Mouse (Mus musculus) megakaryocyte, embryonic 14.5 days (primary cell): ENCODE results near the gene Sacs. TPM values are rescaled to one million over a fixed set of nuclear protein-coding genes. Genes with fewer than 3 reads are reported as not detected.
"Not testable (repeated sequence)": the region's sequence is repeated elsewhere in the genome, so short reads cannot be mapped to it uniquely, and the experiment has no call there.

Experiments
- H3K27me3 ChIP-seq: replicated peaks from 2 replicates; pipeline ENCODE3; 2012; ENCODE audit warnings: inconsistent platforms
- H3K36me3 ChIP-seq: replicated peaks from 2 replicates; pipeline ENCODE3; 2012; ENCODE audit warnings: low read length, inconsistent platforms, mixed read lengths
- H3K4me1 ChIP-seq: 2 replicates; pipeline ENCODE4 v1.6.1; 2012; ENCODE audit warnings: inconsistent platforms
- H3K4me3 ChIP-seq: replicated peaks from 2 replicates; pipeline ENCODE3; 2012; ENCODE audit warnings: moderate library complexity, mild to moderate bottlenecking, inconsistent platforms
- H3K9me3 ChIP-seq: 2 replicates; pipeline ENCODE4 v1.6.1; 2012; ENCODE audit warnings: inconsistent platforms
- FLI1 ChIP-seq: IDR thresholded peaks from 2 replicates; pipeline ENCODE4 v1.6.1; 2012; ENCODE audit warnings: low read length, inconsistent platforms, mixed read lengths
- GATA1 ChIP-seq: IDR thresholded peaks from 3 replicates; pipeline ENCODE4 v1.6.1; 2012; ENCODE audit warnings: mixed read lengths, low read length, inconsistent platforms, borderline replicate concordance
- polyA plus RNA-seq: library from polyadenylated mRNA; stranded (reverse); fragments of >175 nt; gene quantifications from 2 replicates; pipeline ENCODE4 v1.2.3, GENCODE M21; 2012; ENCODE audit warnings: low replicate concordance; ENCODE audit not compliant: insufficient read depth

The Sacs gene
- polyA plus RNA-seq, 1 experiment = 0.37 TPM

- Histone ChIP-seq H3K27me3 (peaks cover 15% of the 10 kb centered on the region), H3K4me3 (no peak overlapping the region), H3K9me3 (no peaks in the 10 kb centered on the region), H3K36me3 (no peaks in the 10 kb centered on the region), H3K4me1 (no peaks in the 10 kb centered on the region)
- no peak for TF ChIP-seq GATA1
- TF ChIP-seq FLI1 = no peak
These were observed 9.2 kb upstream of the Sacs start for GRCm38 (mm10) chr14:61128961-61129507.

GRCm38 (mm10) chr14:61132556-61132955 lies 5.7 kb upstream of the Sacs start:
- H3K27me3 ChIP-seq = peaks cover 20% of the 10 kb centered on the region
- no peaks in the 10 kb centered on the region for H3K9me3 ChIP-seq
- no peaks in the 10 kb centered on the region for H3K36me3 ChIP-seq
- TF ChIP-seq FLI1 = no peak
- TF ChIP-seq GATA1 = no peak
- no peaks in the 10 kb centered on the region for H3K4me1 ChIP-seq
- no peak overlapping the region for H3K4me3 ChIP-seq

- TF ChIP-seq FLI1 (no peak), GATA1 (no peak)
- Histone ChIP-seq H3K9me3 (0 out of 2 replicates have a peak, but pooled peaks cover 3% of the 10 kb centered on the region), H3K4me3 (no peak overlapping the region), H3K27me3 (peaks cover 34% of the 10 kb centered on the region), H3K36me3 (no peaks in the 10 kb centered on the region), H3K4me1 (peaks cover 5% of the 10 kb centered on the region)
These were observed 3.8 kb upstream of the Sacs start for GRCm38 (mm10) chr14:61134381-61135030.

GRCm38 (mm10) chr14:61137410-61137809 lies 847 bp upstream of the Sacs start:
- H3K36me3 ChIP-seq = no peaks in the 10 kb centered on the region
- H3K27me3 ChIP-seq = peaks cover 40% of the 10 kb centered on the region
- H3K4me1 ChIP-seq = peaks cover 5% of the 10 kb centered on the region
- TF ChIP-seq FLI1 (no peak), GATA1 (no peak)
- H3K9me3 ChIP-seq = 0 out of 2 replicates have a peak, but pooled peaks cover 6% of the 10 kb centered on the region
- no peak overlapping the region for H3K4me3 ChIP-seq

- Histone ChIP-seq H3K27me3 (peaks cover 38% of the 10 kb centered on the region), H3K36me3 (no peaks in the 10 kb centered on the region), H3K4me3 (peak overlapping the region; percentile 83), H3K4me1 (peaks cover 5% of the 10 kb centered on the region), H3K9me3 (0 out of 2 replicates have a peak, but pooled peaks cover 6% of the 10 kb centered on the region)
- TF ChIP-seq GATA1 (no peak), FLI1 (no peak)
These were observed 440 bp downstream of the Sacs start for GRCm38 (mm10) chr14:61138727-61139067.

GRCm38 (mm10) chr14:61143358-61143757 lies 5.1 kb downstream of the Sacs start:
- peaks cover 4% of the 10 kb centered on the region for H3K4me1 ChIP-seq
- H3K27me3 ChIP-seq = peaks cover 32% of the 10 kb centered on the region
- H3K9me3 ChIP-seq = 0 out of 2 replicates have a peak, but pooled peaks cover 6% of the 10 kb centered on the region
- no peak overlapping the region for H3K4me3 ChIP-seq
- TF ChIP-seq GATA1 = no peak
- TF ChIP-seq FLI1 = no peak
- no peaks in the 10 kb centered on the region for H3K36me3 ChIP-seq

- Histone ChIP-seq H3K4me3 (no peak overlapping the region), H3K27me3 (peaks cover 28% of the 10 kb centered on the region), H3K4me1 (no peaks in the 10 kb centered on the region), H3K9me3 (0 out of 2 replicates have a peak, but pooled peaks cover 6% of the 10 kb centered on the region), H3K36me3 (no peaks in the 10 kb centered on the region)
- no peak for TF ChIP-seq FLI1
- no peak for TF ChIP-seq GATA1
These were observed 5.6 kb downstream of the Sacs start for GRCm38 (mm10) chr14:61143869-61144268.

- not testable (repeated sequence) for H3K4me3 ChIP-seq, H3K4me1 ChIP-seq, H3K9me3 ChIP-seq, H3K36me3 ChIP-seq
- H3K27me3 ChIP-seq = peaks cover 22% of the 10 kb centered on the region
These were observed 12.2 kb downstream of the Sacs start for GRCm38 (mm10) chr14:61150416-61150815.

- Histone ChIP-seq H3K4me3 (no peak overlapping the region), H3K27me3 (peaks cover 10% of the 10 kb centered on the region), H3K36me3 (no peaks in the 10 kb centered on the region), H3K9me3 (no peaks in the 10 kb centered on the region), H3K4me1 (peaks cover 31% of the 10 kb centered on the region)
- TF ChIP-seq FLI1 = no peak
These were observed 16.8 kb downstream of the Sacs start for GRCm38 (mm10) chr14:61154900-61155585.

GRCm38 (mm10) chr14:61155687-61156086 lies 17.4 kb downstream of the Sacs start:
- no peak for TF ChIP-seq FLI1
- TF ChIP-seq GATA1 = no peak
- Histone ChIP-seq H3K4me3 (no peak overlapping the region), H3K27me3 (peaks cover 10% of the 10 kb centered on the region), H3K9me3 (no peaks in the 10 kb centered on the region), H3K4me1 (peaks cover 36% of the 10 kb centered on the region), H3K36me3 (no peaks in the 10 kb centered on the region)

- H3K4me3 ChIP-seq, H3K27me3 ChIP-seq, H3K36me3 ChIP-seq, H3K9me3 ChIP-seq: not testable (repeated sequence)
- H3K4me1 ChIP-seq = peaks cover 54% of the 10 kb centered on the region
These were observed 19.2 kb downstream of the Sacs start for GRCm38 (mm10) chr14:61157426-61157825.
